Mouse (Mus musculus) ovary, postnatal 10 days (tissue): ENCODE results near the gene Ccdc182.

Experiments used
- DNase-seq: peaks from one replicate; pipeline ENCODE4 v3.0.0; 2022; ENCODE audit warnings: low spot score

The Ccdc182 gene

DNA sequence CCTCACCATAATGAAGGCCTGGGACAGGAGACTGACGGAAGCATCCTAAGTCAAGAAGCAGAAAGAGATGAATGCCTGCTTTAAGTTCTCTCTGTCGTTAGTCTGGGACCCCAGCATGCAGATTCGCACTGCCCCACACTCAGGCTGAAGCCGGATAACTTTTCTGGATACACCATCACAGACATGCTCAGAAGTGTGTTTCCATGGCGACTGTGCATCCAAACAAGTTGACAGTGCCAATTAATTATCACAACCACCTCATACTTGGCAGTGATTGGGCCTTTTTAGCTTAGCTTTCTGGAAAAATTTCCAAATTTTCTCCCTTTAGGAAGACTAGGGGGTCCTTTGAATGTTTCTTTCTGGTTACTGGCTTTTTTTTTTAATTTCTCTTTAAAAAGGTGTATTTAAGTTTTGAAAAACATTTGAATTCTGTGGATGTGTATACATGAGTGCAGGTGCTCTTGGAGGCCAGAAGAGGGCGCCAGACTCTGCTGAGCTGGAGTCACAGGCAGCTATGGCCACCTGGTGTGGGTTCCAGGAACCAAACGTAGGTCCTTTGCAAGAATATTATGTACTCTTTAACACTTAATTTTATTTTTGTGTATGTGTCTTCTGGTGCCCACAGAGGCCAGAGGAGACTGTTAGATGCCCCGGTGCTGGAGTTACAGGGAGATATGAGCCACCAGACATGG lies 12.3 kb upstream of the Ccdc182 start:
- no peak for DNase-seq

DNA sequence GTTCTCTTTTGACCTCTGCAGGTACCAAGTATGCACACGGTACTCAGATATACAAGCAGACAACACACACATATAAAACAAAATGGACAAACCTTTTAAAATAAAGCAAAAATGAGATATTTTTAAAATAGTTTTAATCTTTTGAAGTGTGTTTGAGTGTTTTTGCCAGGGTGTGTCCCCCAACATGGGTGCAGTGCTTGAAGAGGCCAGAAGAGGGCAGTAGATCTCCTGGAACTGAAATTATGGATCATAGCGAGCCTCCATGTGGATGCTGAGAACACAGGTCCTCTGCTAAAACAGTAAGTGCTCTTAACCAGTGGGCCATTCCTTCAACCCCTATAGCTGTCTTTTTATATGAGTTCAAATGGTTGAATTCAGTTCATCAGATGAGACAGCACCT lies 11.3 kb upstream of the Ccdc182 start:
- DNase-seq = no peak

DNA sequence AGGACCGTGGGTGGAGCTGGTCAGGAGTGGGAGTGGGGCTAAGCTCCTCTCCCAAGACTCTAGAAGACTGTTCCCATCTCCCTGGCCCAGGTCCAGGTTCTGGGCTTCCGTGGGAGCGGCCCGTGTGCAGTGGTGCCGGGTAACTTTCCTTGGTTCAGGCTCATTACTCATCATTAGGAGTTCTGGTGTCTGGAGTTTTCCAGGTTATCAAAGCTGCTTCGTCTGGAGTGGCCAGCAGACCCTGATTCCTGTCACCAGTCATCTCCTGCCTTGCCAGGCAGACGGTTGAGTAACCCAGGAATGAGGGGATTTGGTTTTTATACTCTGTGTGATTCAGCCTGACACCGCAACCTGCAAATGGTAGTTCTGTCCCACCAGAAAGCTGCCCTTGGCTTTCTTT lies 7.8 kb upstream of the Ccdc182 start:
- DNase-seq = no peak

DNA sequence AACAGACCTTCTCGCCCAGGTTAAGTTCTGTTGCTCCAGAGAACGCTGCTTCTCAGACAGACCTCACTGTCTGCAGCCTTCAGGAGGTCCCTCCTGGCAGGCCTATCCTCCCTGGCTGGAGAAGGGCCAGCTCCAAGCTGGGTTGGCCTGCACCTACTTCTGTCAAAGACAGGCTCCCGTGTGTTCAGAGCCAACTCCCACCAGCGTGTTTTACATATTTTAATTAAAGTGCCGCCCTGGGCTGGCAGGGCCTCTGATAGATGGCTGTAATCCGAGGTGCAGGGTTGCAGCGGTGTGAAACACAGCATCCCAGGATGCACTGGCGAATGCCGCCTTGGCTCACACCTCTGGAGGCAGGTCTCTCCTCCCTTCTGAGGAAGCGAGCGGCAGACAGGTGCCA lies 5.5 kb upstream of the Ccdc182 start:
- DNase-seq = no peak

DNA sequence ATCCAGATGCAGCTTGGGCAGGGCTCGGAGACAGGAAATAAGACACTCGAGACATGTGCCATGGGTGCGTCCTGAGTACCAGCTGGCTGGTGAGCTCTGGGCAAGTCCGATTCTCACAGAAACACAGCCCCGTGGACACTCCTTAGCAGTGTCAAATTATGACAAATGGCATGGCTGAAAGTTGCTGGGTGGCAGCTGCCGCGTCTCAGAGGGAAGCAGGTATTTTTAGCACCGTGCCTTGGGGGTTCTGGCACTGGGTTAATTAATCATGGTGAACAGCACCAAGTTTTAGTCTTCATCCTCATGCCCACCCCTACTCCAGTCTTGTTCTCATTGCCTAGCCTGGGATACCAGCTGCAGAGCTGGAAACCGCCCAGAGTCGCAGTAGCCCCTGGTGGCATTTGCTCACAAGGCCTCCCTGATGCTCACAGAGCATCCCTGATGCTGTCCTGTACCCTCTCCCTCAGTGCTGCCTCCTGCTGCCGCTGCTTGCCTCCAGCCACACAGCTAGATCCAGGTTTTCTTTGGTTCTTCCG lies 5.0 kb upstream of the Ccdc182 start:
- no peak for DNase-seq

DNA sequence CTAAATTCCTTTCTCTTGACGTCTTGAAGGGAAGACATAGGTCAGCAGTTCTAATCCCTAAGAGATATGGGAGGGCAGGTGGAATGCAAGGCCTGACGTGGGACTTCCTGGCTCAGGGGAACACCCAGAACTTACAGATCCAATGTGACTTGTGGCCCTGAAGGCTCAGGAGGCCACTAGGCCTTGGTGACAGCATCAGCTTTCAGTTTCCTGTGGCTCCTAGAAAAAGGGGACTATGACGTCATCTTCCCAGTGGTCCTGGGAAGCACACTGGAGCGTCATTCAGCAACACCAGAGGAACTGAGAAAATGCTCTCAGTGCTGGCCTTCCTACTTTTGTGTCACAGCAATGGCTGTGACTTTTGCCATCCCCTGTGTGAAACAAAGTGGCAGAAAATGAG lies 2.6 kb upstream of the Ccdc182 start:
- DNase-seq = no peak

DNA sequence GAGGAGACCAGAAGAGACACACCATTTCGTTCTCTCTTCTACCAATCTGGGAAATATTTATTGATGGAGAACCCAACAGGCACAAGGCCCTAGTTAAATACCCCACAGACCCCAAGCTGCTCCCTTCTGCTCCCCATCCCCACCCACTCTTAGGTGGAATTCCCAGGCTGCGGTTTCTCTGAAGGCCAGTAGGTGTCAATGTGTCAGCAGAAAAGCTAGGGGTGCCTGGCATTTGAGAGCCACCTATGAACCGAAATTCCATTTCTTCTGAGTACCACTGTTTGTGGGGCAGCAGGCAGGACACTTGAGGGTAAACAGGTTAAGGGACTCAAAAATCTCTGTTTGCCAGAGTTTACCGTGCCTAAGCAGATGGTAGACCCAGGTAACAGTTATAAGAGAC lies 2.2 kb upstream of the Ccdc182 start:
- no peak for DNase-seq

DNA sequence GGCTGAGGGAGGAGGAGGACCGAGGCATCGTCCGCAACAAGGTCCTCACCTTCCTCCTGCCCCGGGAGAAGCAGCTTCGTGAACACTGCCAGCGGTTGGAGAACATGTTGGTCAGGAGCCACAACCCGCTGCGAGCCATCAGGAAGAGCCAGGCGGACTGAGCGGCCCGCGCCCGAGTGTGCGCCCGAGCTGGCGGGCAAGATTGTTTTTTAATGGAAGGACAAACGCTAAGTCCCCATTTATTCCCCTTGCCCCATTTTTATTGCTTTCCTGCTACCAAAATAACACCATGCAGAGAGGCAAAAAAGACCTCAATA lies 494 bp downstream of the Ccdc182 start:
- DNase-seq = no peak

DNA sequence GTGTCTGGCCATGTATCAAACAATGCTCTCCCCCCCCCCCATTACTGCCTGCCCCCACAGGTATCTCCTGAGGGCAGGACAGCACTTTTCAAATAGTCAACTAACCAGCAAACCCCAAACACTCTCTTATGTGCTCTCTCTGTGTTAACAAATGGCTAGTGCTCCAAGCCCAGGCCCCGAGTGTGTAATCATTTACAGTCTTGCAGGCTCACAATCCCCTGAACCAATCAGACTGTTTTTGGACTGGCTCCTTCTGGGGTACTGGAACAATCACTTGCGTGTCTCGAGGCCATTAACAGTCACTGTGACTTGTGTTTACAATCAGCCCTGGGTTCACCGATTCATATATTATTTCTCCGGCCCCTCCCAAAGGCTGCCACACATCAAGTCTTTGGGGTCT lies 1.4 kb downstream of the Ccdc182 start:
- DNase-seq = no peak

DNA sequence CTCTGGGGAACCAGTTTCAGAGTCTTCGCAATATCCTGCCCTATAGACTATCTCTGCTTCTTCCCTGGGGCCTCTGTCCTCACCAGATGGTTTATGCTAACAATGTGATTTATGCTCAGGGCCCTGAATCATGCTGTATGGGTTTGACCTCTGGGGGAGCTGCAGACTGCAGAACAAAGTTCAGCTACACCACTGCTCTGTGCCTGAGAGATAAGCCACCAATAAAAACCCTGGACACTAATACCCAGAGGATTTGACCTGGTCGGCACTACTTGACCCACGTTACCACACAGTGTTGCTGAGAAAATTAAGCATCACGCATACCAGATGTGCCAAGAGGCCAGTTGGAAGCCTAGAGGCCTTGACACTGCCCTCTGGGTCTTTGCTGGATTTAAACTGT lies 3.7 kb downstream of the Ccdc182 start:
- no peak for DNase-seq

DNA sequence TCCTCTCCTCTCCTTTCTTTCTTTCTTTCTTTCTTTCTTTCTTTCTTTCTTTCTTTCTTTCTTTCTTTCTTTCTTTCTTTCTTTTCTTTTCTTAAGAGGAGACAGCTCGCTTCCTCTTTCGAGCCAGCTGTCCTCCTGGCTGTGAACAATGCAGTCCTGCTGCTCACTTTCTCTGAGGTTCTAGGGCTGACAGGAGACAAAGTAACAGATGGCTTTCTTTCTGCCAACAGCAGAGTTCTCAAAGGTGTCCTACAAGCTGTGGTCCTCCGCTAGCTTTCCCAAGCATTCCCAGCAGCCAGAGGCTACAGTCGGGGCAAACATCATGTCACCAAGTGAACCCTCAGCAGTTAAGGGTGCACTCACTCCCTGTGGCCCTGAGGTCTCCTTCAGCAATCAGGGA lies 5.5 kb downstream of the Ccdc182 start:
- DNase-seq = no peak

DNA sequence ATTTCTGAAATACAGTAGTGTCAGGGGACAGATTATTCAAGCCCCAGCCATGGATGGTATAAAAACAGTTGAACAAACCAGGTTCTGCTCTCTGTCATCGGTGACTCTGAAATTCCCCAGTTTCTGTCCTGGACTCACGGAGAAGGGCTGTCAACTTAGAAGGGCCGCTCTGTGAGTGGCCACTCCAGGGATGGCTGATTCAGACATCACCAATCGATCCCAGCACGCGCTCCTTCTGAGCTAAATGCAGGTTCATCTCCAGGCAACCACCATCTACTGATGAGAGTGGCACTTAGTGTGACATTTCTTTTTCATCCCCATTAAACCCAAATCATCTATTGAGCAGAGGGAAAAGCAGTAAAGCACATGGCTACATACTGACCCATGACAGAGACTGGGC lies 7.8 kb downstream of the Ccdc182 start:
- no peak for DNase-seq

DNA sequence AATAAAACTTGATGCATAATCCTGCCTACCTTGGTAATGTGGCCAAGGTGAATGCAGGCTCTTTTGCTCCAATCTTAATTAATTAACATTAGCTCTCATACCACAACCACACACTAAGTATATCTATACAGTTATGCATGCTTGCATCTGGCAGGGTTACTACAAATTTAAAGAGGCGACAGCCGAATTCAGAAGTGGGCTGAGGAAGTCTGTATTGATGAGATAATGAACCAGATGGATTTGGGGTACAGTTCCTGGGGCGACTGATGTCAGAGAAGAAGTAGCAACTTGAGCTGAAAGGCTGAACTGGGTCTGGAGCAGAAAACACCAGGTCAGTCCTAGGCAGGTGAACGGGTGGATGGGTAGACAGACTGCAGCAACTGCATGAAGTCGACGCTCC lies 11.9 kb downstream of the Ccdc182 start:
- DNase-seq = no peak

DNA sequence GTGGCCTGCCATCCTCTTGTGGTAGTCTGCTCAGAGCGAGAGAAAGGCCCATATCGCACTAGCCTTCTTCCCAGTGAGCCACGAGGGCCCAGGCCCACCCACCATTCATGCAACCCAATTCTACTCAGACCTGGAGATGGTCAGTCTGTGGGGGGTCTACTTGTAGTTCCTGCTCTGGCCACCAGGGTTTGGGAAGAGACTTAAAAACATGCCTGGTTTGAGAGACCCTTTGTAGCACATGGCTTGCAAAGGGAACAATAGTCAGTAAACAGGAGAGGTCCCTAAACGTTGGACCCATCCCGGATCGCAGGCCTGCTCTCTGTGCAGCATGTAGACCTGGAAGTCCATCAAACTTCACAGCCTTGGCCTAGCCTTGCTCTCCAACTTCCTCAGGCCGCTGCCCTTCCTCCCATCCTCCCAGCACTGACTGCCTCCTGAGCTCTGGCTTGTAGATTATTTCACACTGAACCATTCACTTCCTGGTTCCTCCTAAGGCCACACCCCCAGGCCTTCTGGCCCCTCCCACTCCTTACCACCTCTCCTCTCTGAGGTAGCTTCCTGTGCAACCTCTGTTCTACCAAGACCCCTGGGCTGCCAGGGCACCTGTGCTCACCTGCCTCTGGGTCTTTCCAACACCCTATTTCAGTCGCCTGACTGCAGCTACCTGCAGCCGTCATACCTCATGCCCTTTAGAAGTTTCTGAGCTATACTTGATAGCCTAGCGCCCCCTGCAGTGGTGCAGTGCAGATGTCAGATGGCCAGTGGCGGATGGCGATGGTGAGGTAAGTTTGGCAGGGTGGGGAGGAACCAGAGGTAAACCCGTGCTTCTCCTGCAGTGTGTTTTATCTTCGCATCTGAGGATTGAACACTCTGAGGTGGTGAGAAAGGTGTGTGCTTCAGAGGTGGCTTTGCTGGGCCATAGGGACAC lies 14.0 kb downstream of the Ccdc182 start:
- DNase-seq = no peak

DNA sequence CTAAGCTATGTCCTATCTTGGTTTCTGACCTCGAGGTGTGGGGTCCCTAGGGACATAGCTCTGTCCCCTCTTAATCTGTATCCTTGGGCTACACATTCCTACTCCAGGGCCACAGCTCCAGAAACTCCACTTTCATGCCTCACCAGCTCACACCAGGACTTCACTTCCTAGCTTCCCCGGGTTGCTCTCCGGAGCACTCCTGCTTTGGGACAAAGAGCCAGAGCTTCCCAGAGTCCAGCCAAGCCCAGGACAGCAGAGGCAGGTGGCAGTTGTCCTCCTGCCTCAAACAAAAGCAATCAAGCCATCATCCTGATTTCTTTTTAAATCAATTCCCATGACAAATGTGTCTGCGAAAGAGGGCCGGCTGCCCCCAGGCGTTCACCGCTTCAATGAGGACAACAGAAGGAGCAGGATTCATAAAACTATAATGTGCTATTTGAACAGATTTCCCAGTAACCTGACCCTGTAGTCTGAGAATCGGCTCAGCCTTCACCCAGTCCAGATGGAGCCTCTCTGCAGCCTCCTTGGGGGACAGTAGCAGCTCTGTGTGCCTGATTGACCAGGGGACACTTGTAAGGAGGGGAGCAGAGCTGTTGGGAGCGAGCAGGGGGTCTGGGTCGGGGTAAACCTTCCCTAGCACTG lies 15.3 kb downstream of the Ccdc182 start:
- no peak for DNase-seq

DNA sequence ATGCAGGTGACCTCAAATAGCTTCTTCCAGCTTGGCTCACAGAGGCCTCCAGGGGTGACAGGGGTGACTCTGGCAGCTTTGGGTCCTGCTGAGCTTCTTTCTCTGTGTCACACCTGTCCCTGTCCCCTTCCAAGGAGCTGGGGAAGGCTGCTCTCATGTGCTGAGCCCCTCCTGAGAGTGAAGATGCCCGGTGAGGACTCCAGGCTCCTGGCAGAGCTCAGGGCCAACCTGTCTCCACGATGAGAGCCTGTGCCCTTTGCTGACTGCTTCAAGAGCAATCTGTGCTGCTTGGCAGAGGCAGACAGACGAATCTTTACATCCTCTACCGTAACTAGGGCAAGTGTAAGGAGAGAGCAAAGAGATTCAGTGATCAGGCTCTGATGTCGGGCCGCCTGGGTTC lies 16.9 kb downstream of the Ccdc182 start:
- no peak for DNase-seq

DNA sequence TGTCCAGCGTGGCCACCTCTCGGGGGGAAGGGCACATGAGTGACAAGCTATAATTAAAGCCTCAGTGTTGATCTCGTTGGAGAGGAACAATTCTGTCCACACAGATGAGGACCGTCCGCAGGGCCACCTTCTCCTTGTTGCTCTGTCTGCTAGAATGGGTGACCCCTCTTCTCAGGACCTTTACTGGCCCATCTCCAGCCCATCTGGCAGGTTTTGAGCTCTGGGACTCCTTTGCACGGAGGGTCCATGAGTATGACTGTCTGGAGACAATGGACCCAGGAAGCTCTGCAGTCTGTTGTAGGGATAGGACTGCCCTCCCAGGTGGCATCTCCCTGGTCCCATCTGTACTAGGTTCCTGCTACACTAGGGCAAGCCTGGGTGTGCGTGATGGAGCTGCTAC lies 17.7 kb downstream of the Ccdc182 start:
- no peak for DNase-seq

DNA sequence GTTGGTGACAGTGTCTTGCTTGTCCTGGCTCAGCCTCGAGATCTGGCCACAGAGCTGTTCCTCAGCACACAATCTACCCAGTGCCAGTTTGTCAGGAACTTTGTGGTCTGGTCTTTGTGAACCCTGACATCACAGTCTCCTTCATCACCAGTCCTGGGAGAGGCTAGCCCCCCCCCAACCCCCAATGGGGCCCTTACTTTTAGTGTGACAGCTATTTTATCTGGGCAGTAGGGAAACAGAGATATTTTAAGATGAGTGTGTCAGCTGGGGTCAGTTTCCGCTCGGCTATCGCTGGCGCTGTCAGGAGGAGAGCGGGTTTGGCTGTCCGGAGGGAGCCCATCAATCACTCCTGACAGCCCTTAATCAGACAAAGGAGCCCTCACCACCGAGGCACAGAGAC lies 19.7 kb downstream of the Ccdc182 start:
- no peak for DNase-seq

DNA sequence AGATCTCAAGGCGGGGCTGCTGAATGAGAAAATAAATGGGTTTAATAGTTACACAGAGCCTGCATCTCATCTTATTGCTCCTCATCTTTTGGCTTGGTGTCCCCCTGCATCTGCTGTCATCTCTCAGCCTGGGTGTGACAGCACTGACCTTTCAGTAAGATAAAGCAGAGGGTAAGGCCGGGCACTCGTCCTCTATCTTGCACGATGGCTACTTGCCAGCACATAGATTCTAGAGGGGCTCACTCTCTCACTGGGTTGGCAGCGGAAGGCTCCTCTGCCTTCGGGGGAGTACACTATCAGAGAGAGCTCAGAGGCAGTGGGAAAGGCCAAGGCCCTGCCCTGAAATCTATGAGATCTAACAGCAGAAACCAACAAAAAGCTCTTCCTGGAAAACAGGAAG lies 20.6 kb downstream of the Ccdc182 start:
- DNase-seq = no peak

DNA sequence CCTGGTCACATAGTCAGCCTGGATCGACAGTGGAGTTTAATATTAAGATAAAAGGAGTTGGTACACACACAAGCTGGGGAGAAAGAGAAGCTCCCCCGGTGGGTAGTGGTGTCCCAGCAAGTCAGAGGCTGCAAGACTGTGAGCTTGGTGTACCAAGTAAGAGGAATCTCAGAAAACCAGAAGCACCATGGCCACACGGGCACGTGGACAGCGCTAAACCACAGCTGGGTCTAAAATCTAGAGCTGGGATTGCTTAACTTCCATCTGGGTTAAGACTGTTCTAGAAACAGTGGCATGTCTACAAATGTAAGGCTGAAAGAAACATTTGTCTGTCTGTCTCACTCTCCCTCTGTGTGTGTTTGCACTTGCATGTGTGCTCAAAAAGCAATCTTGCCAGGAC lies 21.5 kb downstream of the Ccdc182 start:
- no peak for DNase-seq

DNA sequence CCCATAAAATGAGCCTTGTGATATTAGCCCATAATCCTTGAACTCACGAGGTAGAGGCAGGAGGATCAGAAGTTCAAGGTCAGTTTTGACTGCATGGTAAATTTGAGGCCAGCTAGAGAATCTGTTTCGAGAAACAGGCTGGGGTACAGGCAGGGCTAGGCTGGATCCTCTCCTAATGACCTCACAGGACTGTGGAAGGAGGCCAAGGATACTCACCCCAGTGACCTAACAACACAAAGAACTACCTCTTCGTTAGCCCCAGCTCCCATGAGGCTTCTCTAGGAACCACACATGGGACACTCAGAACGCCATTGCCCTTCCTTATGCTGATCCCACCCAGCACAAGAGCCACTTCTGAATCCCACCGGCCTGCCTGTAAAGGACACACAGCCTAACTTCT lies 25.0 kb downstream of the Ccdc182 start:
- no peak for DNase-seq

DNA sequence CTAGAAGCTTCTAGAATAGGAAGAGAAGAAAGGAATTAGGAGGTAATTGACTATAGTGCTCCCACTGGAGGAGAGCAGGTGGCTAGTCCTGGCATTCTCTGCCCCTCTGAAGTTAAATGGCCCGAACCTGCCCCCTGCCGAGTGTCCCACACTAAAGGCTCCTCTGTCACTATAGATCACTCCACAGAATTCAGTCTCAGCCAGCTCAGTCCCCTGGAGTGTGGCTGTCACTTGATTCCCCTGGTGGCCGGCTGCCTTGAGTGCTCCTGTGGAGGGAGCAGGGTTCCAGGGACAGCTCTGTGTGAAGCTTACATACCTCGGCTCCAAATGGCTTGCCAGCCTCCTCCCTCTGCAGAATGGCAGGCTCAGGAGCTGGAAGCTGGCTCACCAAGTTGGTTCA lies 33.2 kb downstream of the Ccdc182 start:
- no peak for DNase-seq
